Mouse (Mus musculus) spleen, postnatal 4 days (tissue): ENCODE data around the gene Hadh.

Experiments used
- DNase-seq, 2 experiments: peaks; one replicate each; pipeline ENCODE4 v3.0.0; 2022; ENCODE audit warnings: low spot score in 2 of 2

The Hadh gene

DNA sequence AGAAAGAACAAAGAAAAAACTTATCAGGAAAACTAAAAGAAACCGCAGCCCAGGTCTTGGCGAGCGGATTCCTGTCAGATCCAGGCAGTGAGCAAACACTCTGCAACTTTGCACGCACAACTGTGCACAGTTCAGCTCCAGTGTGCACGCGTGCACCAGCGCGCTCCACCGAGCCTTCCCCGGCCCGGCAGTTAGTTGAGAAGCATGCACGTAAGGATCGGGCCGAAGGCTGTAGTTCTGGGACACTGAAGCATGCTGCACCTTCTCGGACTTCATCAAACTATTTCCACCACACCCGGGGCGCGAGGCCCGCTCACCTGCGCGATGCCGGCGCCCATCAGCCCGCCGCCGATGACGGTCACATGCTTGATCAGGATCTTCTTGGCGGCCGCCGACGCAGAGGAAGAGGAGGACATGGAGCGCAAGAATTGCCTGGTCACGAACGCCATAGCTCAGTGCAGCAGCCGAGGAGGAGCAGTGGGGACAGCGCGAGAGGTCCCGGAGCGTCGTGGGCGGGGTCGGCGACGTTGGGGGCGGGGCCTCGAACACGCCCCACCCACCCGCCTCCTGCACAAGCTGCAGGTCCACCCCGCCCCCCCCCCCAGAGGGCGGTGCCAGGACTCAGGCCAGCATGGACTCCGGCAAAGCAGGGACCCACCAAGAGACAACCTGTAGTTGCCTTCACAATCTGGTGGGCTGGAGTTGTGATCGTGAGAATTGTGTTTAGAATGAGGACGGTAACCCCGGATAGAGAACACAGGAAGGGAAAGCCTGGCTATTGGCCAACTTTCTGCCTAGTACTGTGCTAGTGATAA is at the start of gene Hadh:
Gene Hadh, minus strand, starts transcription at position 543 of the 815 bp plus-strand sequence.
- DNase-seq, result peak; percentile 84 to 91

DNA sequence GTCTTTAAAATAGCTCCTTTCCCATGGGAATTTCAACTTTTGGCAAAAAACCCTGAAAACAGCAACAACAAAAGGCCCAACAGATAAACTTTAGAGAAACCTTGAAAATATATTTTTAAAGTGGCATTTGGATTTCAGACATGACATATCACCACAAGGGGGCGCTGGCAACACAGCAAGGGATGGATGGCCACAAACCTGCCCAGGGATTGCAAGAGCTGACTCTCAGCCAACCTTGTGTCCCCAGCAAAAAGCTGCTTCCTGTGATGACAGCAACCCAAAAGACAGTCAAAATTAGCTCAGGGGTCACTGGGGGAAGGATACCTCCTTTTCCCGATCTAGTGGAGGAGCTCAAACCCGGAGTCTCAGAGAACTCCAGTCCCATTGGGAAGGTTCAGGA is 48.3 kb upstream of the Hadh start:
- DNase-seq, result peak; percentile 58 to 82

DNA sequence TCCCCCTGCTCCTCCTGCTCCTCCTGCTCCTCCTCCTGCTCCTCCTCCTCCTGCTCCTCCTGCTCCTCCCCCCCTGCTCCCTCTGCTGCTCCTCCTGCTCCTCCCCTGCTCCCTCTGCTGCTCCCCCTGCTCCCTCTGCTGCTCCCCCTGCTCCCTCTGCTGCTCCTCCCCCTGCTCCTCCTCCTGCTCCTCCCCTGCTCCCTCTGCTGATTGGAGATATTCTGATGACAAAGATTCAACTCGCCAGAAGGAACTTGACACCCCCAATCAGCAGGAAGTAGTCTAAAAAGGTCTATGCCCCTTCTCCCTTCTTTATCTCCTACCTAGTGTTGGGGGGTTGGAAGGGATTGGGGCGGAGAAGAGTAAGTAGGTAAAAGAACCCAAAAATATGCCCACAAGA is 46.3 kb upstream of the Hadh start:
- no peak for DNase-seq

DNA sequence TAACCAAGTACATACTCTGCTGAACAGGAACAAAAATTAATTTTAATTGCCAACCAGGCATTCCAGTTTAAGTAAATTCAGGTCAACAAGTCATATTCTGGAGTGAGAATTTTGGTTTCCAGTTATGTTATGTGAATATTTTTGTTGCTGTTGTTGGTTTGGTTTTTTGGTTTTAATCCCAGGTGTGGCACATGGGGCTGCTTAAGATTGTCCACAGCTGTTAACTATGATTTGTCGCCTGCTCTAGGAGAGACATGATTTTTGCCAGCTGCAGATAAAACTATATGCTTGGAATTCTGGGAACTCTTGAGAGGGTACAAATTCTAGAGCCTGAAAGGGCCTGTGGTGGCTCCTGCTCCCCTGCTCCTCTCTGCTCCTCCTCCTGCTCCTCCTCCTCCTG is 45.2 kb upstream of the Hadh start:
- no peak for DNase-seq

DNA sequence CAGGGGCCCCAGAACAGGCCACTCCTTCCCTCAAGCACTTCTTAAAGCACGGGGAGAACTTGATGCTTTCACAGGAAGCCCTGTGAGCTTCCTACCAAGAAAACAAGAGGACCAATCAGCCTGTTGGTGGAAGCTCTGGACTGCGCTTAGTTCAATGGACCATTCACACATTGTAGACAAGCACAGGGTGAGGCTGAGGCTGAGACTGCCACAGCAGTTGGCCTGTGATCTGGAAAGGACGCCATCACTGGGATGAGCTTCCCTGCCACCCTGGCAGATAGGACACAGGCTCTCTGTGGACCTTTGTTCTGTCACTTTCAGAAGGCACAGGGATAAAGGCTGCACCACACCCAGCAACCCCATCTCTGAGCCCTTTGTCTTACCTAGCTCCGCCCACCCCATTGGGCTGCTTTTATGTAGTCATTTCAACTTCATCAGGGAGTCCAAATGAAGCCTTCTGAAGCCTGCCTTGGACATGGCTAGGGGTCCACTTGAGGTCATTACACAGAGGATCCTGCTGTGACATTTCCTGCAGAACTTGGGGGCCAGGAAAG is 44.1 kb upstream of the Hadh start:
- DNase-seq, result no peak

DNA sequence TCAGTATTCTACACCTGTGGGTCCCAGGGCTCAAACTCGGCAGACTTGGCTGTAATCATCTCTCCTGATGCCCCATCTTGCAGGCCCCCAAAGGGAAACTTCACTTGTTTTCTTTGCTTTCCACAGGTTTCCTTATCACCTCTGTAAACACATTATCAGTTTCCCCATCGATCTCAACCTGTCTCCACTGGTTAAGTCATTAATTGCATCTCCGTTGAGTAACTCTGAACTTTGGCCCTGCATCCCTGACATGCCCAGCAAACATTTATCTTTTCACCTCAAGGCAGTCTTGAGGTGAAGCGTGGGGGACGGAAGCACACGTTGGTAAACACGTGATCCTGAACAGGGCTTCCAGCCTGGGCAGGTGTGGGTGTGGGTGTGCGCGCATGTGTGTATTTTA is 40.4 kb upstream of the Hadh start:
- no peak for DNase-seq

DNA sequence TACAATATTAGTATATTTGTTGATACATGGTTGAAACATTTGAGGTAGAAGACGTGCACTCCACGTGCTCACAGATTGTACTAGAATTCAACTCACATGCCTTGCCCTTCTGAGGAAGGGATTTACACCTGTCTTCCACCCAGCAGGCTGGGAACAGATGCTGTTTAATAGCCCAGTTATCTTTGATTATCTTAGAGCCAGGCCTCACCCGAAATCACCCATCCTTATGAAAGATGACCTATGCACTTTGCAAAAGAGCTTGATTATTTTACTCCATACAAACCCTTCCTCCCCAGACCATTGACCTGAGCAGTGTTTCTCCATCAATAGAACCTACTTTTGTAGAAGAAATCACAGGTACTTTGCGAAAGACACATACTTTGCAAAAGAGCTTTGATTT is 38.7 kb upstream of the Hadh start:
- DNase-seq, result no peak

DNA sequence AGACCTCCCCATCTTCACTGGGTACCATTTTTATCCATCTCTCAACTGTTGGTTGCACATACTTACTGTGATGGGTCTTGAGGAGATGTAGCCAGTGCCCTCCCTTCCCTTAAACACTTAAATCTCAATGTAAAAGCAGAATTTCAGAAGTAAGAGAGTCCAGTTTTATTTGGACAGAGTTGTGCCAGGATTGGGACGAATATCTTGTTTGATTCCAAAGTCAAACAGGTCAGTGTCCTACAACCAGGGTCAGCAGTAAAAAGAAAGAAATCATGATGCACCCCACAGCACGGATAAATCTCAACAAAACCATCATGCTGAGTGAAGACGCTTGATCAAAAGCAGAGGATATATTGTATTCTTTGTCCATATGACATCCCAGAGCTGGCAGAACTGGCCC is 35.9 kb upstream of the Hadh start:
- DNase-seq, result no peak

DNA sequence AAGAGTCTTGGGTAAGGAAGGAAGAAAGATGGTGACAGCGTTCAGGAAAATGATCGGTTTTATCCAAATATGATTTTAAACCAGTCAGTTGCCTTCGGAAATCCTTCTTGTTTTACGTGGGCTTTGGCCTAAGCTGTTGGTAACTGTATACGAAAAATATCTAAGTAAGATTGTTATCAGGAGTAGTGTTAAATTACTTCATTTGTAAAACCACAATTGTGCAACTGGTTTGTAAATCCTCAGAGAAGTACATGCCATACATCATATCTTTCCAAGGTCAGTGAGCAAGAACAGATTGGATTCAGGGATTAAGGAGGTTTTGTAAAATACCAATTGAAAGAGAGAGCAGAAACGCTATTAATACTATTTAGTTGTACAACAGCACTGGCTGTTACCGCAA is 34.4 kb upstream of the Hadh start:
- no peak for DNase-seq

DNA sequence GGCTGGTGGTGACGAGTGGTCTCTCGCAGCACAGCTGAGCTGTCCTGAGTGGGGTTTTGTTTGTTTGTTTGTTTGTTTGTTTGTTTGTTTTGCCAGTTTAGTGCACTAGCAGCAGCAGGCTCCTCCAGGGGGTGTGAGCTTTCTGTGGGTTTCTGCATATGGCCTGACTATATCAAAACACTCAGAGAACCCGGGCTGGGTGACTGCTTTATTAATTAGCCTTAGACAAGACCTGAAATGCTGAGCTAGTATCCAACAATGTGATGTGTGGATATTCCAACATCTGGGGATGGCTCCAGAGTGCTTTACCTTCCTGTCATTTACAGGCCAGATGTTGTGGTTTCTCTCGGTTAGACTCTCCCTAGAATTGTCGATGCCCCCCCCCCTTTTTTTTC is 31.4 kb upstream of the Hadh start:
- DNase-seq, result no peak

DNA sequence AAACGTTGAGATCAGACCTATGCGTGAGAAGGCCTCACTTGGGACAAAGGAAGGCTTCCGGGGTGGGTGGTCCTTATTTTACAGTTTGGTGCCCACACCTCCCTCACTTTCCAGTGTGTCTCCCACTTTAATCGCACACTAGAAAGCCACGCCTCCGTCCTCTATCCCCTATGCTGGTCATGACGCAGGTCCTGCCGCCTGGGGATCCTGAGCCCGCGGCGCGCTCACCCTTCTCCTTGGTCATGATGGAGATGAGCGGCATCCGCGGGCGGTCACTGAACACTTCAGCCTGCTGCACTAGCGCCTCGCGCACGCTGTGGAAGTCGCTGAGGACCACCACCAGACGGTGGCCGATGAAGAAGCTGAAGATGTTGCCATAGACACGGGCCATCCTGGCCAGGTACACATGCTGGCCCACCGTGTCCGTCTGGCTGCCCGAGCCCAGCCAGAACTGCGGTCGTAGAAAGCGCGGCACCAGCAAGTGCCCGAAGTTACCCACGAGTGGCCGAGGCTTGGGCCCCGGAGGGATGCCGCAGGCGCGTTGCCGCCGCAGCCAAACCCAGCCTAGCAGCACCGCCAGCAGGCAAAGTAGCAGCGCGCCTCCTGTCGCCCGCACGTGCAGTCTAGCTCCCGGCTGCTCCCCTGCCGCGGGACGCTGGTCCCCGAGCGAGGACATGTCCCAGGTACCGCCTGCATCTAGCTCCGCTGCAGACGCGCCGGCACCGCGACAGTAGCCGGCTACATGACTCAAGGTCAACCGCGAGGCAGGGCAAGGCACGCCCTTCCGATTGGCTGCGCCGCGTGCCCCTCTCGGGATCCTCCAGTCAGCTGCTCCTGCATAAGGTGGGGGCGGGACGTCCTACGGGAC is 30.8 kb upstream of the Hadh start, which contains the start of gene Cyp2u1:
Gene Cyp2u1, minus strand, starts transcription at position 776 of the 868 bp plus-strand sequence.
- DNase-seq, result peak; percentile 75 to 87

DNA sequence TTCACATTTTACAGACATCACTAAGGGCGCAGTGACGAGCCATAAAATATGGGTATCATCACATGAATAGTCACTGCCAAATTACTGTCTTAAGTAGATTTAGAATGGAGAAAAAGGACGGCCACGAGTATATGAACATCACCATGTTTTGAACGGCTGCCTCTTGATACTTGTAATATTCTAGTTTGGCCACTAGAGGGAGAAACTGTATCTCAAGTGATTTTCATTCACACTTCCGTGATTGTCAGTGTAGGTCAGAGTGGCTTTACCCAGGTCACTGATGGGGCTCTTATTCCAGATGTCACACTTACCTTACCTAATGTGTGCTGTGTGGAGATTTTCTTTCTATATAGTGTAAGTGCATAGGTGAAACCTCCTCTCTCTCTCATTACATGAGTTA is 28.0 kb upstream of the Hadh start:
- DNase-seq, result no peak

DNA sequence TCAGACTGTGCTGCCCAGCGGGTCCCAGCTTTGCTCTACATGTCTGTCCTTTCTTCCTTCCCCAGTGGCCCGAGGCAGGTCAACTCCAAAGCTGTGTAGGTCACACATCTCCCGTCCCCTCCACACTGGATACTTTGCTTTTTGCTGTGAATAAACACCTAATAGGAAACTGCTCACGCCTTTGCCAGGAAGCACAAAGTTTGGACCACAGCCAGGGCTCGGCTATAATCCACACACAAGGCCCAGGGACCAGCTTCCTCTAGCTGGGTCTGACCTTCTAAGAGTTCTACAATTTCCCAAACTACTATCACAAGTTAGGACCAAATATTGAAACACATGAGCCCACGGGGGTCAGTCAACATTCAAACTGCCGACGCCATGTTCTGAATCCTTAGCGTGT is 27.2 kb upstream of the Hadh start:
- no peak for DNase-seq

DNA sequence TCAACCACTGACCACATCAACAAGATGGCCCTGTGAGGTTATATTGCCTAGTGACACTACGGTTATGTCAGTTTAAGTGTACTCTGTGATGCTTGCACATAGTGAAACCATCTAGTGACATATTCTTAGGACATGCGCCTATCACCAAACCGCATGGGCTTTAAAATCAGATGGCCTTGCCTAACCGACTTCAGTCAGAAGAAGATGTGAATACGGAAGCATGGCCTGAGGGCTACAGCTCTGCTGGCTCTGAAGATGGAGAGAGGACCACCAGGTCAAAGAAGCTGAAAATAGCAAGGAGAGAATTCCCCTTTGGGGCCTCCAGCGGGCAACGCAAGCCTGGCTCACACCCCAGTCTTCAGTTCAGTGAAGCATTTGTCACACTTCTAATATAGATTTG is 25.0 kb upstream of the Hadh start:
- no peak for DNase-seq

DNA sequence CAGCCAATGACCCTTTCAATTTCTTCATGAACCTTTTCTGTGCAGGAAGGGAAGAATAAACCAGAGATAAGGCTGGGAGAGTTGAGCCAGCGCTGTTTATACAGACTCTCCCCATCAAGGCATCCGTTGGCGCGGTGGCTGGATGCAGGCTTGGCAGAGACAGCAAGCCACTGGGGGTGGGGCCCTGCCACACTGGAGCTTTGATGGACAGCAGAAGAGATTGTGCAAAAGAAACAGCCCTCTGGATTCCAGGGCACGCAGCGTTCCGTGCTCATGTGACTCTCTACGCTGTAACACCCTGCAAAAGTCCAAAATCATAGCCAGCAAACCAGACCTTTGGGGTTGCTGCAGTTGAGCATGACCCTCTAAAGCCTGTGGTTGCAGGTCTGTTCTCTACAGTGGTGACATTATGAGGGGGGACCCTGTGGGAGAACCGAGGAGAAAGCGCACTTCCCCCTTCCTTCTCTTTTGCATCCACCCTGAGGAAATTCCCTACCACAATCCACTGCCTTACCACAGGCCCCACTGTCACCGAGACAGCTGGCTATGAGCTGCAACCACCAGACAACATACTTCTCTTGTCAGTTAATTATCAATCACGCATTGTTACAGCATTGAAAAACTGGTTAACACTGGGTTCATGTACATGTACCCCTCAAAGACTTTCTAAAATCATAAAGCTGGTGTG is 23.8 kb upstream of the Hadh start:
- DNase-seq, result no peak

DNA sequence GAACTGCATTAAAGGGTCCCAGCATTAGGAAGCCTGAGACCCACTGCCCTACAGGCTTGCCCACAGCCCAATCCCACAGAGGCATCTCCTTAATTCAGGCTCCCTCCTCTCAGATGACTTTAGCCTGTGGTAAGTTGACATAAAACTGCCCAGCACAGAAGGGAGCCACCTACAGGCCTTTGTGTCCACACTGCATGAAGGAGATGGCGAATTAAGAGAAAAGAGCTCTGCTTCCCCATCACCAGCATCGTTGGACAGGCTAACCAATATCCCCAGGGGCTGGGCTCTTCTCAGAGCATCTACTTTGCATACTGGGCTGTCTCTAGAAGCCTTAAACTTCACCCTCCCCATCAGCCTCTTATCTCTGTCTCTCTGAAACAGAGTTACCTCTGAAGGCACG is 22.6 kb upstream of the Hadh start:
- no peak for DNase-seq

DNA sequence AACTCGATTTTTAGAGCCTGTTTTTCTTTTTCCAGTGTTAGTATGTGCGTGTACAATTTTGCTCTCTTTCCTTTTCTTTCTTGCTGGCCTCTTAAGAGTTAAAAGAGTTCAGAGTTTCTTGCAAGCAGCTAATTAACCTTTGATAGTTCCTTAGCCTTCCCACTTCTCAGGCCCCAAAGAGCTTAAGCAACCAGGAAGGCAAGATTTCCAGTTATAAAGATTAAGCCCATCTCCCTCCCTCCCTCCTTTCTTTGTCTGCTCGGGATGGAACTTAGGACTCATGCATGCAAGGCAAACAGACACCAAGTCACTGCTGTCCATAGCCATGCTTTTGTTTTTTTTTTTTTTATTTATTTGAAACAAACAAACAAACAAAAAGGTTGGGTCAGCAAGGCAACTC is 21.1 kb upstream of the Hadh start:
- no peak for DNase-seq

DNA sequence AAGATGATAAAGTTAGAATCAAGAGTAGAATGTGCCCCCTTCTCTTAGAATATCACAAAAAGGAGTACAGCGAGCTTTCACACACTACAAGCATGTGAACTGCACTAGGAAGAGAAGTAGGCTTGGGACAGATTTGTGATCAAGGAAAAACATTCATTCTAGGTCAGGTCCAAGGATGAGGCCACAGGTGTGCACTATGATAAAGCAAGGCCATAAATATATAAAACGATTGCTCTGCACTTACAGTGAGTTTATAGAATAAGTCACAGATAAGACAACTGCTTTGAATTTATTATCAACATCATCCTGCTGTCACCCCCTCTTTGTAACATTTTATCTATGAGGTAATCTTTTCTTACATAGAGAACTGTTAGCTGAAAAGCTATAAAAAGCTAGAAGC is 20.4 kb upstream of the Hadh start:
- DNase-seq, result no peak

DNA sequence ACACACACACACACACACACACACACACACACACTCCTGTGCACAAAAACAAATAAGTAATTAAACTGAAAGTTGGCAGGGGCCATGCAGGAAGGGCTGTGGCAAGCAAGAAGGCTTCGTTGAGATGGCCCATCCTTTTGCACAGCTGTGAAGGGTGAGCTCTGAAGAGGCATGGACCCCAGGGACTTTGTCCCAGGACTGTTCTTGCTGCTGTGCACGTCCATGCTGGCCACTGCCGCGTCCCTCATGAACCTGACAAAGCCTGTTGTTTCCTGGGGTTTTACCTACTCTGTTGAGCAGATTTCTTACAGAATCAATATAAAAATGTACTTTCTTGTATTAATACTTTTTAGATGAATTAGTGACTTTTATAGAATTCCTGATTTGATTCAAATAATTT is 20.0 kb upstream of the Hadh start:
- DNase-seq, result no peak

DNA sequence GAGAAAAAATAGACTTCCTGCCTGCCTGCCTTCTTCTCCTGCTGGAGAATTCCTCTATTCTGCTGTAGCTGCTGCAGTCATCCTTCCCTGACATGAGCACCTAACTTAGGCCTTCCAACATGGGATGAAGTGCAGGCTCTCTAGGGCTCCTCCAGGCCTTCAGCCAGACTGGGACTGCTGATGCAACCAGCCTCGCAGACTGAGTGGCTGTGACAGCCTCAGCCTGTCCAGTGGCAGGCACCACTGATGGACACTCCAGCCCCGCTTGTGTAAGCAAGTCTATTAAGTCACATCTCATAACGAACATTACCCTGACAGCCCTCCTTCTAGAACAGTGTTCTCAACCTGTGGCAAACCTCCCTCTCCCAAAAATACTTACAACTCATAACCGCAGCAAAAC is 2.2 kb upstream of the Hadh start:
- no peak for DNase-seq

DNA sequence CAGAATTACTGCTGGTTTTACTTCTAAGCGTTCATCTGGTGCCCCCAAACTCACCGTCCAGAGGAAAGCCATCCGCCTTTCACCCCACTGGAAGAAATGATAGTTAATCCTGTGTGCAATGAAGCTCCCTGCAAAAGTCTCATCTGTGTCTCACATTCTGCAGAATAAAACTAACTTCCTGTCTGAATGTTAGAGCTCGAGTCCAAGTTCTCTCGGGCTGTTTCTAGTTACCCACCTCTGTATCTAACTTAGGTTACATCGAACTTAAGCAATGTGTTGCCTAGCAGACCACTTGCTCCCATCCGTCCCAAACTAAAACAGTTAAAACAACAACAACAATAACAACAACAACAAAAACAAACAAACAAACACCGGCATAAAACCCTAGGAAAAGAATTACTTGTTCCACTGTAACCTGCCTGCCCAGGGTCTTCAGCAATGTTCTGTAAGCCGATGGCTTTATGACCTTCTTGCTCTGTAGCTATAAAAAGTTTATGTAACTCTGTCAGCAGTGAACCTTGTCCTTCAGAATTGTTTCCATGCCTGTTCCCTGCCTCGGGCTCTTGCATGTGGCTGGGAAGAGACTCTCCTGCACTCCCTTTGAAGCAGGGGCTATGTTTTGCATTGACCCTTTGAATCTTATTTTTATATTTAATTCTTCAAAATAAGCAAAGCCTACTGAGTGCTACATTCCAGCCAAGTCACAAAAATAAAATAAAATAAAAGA is 636 bp upstream of the Hadh start:
- no peak for DNase-seq
